Mouse (Mus musculus) testis, adult 2 months (tissue): Measurements from ENCODE around the gene Ccdc40.

Experiments
- CTCF ChIP-seq: fragments of 200-500 bp; IDR thresholded peaks from 2 replicates; pipeline ENCODE4 v1.5.1; 2012; ENCODE audit warnings: low read depth, mild to moderate bottlenecking, inconsistent platforms, low read length, moderate library complexity; ENCODE audit not compliant: control insufficient read depth, insufficient read depth, insufficient replicate concordance
- POLR2A ChIP-seq: fragments of 200-500 bp; IDR thresholded peaks from 2 replicates; pipeline ENCODE4 v1.6.1; 2012; ENCODE audit warnings: low read depth, mild to moderate bottlenecking, inconsistent platforms, low read length, moderate library complexity; ENCODE audit not compliant: control insufficient read depth

DNA sequence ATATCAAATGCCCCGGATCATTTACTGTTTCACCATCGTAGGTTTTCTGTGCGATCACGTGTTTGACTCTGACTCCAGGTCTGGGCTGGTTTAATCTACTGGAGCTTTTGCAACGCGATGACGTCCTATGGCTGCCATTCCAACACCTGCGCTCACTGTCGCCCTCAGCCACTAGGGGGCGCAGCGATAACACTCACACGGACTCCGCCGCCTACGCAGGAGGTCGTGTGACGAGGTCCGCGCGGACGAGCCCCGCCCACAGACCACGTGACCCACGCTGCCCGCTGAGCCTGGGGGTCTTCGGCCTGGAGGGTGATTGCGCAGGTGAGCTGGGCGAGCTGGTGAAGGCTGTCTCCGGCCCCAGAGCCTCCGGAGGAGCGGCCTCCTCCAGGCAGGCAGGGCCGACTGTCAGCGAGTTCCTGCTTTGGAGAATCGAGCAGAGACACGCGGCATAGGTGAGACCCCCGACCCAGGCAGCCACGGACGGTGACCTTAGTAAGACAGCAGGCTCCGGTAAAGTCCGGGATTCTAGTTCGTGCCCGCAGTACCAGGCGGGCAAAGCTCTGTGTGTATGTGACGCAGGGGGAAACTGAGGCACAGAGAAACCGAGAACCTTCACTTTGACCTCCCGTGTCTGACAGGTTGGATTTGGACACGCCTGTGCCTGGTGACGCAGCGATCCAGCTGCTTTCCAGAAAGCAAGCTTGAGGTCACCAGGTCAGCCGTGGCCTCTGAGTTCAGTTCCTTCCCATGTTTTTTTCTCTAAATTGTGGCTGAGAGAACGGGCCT, 39.6 kb downstream of the Ccdc40 start, which contains the start of gene Gaa:
- peak; percentile 100 for TF ChIP-seq CTCF
- TF ChIP-seq POLR2A: no peak; the same call in 1 of the 2 replicates
